Mouse (Mus musculus): ENCODE measurements at regions not wholly inside any gene's neighbourhood (a gene's known extent, or its start where the extent isn't known, plus 50 kb on each side); places are given as distances from the start of the nearest gene placed in this dataset.

DNA sequence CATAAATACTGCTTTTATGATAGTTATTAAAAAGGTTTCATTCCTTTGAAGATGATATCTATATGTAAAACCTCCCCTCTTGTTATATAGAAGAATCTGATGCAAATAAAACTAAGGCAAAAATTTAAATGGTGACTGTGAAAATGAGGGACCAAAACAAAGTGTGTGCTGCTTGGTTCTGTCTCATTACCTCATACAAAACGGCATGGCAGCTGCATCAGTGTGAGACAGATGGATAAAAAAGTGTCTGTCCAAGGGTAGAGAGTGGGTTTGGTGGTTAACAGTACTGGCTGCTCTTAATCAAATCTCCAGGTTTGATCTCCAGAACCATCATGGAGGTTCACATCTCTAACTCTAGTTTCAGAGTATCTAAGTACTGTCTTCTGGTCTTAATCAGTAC is 701.9 kb upstream of the Impad1 start:
- no peak for TF ChIP-seq CTCF (IDR thresholded peaks at IDR 0.05; ENCODE audit: low read depth)
- no peak for TF ChIP-seq EP300 (optimal IDR thresholded peaks at IDR 0.05)

Data from stomach, postnatal 0 days (tissue).